Mouse (Mus musculus): ENCODE measurements around the gene Chn1.

GRCm38 (mm10) chr2:73591246-73591645 lies 183.9 kb downstream of the Chn1 start:
- TF ChIP-seq POLR2A (IDR thresholded peaks at IDR 0.05; ENCODE audit: borderline replicate concordance, extremely low read depth, low read depth, low read length): no peak
- TF ChIP-seq CTCF (IDR thresholded peaks at IDR 0.05; ENCODE audit: insufficient read depth, low read length): no peak
